Mouse (Mus musculus) ES-CJ7 (cell line): ENCODE data around the gene Recql5.

Source experiments
- DNase-seq: peaks from one replicate; pipeline ENCODE4 v3.0.0; 2011; ENCODE audit warnings: low read depth, low spot score

Recql5 gene

DNA sequence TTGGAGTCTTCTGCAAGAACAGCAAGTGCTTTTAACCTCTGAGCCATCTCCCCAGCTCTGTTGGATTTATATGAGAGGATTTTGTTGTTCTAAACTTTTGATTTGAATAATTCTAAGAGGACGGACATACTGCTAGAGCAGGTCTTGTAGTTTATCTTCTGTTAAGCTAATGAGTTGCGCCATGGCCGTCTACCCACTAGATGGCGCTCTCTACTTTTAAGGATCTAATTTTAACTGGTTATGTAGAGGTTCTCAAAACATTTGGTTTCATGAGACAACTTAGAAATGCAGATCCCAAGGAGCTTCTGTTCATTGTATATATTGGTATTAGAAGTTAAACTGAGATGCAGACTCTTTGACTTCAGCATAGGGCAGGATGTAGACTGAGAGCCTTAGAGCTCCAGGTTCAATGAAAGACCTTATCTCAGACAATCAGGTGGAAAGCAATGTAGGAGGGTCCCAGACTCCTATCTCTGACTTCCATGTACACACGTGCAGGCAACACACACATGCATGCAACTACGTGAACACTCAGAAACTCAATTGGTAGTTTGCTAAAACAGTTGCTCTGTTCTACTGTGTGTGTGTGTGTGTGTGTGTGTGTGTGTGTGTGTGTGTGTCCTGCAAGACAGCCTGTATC is 6.5 kb upstream of the Recql5 start:
- peak; percentile 68 for DNase-seq

DNA sequence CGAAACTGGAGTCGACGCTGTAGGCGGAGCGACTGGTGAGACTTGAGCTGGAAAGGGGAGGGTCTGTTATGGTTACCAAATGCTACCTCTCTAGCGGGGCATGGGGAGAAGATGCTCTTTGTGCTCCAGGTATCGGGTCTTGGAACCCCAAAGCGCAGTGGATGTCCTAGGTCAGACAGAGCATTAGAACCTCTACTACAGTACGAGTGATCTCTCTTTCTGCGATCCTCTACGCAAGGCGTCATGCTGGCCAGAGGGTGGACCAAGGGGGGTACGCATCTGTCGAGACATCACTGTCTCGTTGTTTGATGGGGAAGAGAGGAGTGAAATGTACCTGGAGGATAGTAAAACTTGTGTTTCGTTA is 452 bp upstream of the Recql5 start:
- no peak for DNase-seq

DNA sequence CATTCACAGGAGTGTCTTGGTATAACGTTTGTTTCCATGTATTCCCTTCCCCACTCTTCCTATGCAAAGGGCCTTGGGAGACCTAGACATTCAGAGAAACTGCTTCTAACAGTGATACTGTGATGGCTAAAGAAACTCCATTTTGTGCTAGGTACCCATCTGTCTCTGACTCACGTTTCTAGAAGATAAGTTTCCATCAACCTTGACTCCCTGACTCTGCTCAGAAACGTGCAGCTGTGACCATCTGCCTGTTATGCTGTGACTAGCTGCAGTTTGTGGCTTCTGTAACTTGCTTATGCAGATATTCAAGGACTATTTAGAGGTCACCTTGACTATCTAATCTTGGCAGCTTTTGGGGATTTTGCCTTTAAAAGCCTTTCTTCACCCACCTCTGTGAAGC is 2.0 kb downstream of the Recql5 start:
- DNase-seq, result no peak

DNA sequence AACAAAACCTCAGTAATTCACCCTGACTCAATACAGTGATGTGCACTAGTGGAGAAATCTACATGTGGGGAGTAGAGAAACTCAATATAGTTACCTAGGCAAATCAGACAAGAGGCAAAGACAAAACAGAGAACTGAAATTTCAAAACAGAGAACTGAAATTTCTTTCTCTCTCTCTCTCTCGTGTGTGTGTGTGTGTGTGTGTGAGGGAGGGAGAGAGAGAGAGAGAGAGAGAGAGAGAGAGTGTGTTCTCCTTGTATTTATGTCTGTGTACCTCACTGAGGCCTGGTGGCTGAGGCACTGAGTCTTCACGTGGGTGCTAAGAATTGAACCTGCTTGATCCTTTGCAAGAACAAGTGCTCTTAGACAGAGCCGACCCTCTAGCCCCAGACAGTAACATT is 3.5 kb downstream of the Recql5 start:
- DNase-seq, result no peak

DNA sequence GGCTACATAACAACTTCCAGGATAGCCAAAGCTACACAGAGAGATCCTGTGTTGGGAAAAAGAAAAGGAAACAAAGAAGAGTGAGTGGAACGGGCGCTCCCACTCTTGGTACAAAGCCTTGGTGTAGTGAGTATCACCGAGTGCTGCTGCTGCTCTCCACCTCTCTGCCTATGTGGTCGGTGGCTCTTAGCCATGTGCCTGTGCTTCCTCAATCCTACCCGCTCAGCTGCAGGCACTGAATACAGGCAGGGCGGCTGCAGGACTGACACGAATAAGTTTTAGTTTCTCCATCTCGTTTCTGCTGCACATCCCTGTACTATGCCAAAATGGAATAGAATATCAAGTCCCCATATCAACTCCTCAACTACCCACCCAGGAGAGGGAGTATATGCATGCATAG is 4.2 kb downstream of the Recql5 start:
- DNase-seq, result no peak

DNA sequence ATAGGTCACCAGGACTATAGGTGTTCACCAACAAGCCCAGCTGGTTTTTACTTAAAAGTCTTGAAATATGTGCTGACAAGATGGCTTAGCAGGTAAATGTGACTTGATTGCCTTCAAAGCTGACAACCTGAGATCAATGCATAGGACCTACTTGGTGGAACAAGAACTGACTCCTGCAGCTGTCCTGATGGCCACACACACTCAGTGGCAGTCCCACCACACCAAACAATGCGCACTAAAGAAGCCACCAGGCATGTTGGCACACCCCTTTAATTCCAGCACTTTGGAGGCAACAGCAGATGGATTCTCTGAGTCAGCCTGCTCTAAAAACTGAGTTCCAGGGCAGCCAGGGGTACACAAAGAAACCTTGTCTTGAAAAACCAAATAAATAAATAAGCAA is 11.3 kb downstream of the Recql5 start:
- no peak for DNase-seq

DNA sequence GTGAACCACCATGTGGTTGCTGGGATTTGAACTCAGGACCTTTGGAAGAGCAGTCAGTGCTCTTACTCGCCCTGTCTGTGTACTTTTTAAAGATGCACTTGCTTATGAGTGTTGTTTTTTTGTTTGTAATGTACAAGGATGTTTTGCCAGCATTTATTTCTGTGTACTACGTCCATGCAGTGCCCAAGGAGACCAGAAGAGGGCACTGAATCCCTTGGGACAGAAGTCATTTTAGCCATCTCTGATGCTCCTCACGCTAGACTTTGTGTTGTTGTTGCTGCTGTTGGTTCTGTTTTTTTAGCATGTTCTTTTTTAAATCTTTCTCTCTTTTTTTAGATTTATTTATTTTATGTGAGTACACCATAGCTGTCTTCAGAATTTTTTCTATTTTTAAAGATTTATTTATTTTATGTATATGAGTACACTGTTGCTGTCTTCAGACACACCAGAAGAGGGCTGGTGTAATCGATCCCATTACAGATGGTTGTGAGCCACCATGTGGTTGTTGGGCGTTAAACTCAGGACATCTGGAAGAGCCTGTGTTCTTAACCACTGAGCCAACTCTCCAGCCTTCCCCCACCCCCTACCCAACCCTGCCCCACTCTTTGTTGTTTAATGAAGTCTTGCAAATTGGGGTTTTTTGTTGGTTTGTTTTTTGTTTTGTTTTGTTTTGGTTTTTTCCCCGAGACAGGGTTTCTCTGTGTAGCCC is 13.0 kb downstream of the Recql5 start:
- peak; percentile 75 for DNase-seq

DNA sequence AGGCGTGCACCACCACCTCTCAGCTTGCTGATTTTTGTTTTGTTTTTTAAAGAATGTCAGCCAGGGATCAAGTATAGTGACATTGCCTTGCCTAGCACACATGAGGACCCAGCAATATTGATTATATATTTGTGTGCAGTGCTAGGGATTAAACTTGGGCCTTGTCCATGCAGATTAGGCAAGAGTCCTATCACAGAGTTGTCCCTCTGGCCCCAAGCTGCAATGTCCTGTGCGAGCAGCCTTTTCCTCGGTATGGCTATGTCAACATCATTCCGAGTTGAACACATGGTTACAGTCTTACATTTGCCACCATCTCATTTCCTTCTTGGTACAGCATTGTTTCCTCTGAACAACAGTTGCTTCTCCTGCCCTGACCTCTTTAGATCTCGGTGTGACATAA is 14.2 kb downstream of the Recql5 start:
- no peak for DNase-seq

DNA sequence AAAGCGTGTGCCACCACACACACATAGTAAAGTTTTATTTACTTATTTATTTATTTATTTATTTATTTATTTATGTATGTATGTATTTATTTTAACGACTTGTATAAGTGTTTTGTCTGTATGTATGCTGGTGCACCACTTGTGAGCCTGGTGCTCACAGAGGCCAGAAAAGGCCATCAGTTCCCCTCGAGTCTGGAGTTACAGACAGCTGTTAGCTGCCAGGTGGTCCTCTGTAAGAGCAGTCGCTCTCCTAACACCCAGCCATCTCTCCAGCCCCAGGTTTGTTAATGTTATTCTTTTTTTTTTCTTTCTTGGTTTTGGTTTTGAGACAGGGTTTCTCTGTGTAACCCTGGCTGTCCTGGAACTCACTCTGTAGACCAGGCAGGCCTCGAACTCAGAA is 14.6 kb downstream of the Recql5 start:
- DNase-seq, result no peak

DNA sequence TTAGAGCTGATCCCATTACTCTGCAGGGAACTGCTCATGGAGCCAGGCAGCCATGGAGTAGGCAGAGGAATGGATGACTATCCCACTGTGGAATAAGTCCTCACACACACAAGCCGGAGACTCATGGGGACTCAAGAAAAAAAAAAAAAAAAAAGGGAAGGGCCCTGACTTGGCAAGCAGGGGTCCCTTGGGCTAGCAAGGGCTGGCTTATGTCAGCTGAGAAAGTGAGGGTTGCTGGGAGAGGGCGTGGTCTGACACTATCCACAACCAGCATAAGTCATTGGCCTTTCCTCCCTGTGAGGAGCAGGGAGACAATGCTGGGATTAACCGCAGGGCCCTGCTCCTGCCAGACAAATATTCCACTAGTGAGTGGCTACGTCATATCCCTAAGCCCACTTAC is 16.7 kb downstream of the Recql5 start:
- DNase-seq, result no peak

DNA sequence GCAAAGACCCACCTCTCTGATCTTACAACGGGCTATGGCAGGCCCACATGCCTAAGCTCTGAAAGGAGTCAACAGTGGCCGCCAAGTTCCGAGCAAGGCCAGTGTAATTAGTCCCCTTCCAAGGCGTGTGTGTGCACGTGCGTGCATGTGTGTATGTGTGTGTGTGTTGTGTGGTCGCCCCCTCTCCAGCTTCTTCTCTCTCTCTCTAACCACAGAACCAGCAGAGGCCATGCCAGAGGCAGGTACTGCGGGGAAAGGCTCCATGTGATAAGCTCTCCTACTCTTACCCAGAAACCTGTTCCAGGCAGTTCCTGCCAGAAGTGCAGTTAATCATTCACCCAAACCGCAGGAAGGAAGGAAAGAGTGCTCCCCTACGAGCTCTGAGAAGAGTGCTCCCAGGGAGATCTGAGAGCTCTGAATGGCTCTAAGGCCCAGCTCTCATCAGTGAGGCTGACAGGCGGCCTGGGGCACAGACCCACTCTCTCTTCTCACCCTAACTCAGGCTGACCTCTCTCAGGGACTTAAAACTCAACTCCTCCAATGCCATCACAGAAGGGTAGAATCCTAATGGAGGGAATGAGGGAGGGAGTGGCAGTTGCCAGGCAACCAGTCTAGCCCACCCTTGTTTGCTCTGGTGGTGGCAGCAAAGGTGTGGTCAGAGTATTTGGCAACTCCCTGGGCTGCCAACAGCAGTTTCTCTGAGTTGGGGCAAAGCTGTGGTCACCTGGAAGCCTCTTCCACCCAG is 21.5 kb downstream of the Recql5 start, which contains the start of gene Smim6:
TSS of gene Smim6 (plus strand) at position 386 of the 745 bp plus-strand sequence.
- no peak for DNase-seq

DNA sequence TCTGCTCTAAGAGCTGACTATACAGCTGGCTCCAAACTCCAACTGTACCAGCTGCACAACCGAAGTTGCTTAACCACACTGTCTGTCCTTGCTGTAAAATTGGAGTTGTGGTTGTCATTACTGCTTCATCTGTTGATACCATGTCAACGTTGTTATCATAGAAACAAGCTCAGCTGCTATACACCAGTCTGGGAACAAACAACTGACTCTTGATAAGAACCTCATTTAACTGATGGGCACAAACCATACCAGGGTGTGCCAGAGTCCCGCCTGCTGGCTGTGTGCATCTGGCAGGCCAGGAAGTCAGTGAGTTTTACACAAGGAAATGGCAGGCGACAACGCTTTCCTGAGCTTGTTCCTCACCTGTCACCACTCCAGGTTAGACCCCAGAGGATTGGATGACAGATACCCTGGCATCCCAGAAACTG is 22.1 kb downstream of the Recql5 start:
- DNase-seq, result no peak

DNA sequence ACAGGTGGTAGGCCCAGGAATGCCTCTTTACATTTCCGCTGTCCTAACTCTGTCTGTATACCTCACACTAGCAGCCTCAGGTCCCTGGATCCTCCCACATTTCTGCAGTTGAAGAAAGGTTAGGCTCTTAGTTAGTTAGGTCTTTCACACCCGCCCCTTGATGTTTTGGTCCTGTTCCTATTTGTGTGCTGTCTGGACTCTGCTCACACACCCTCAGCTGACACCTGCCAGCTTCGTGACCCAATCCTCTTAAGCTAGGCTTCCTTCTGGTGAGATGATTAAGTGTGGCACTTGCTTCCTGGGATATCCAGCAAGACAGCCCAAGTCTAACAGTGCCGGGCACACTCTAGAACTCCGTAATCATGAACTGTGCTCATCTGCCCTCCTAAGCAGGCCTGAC is 26.8 kb downstream of the Recql5 start:
- no peak for DNase-seq

DNA sequence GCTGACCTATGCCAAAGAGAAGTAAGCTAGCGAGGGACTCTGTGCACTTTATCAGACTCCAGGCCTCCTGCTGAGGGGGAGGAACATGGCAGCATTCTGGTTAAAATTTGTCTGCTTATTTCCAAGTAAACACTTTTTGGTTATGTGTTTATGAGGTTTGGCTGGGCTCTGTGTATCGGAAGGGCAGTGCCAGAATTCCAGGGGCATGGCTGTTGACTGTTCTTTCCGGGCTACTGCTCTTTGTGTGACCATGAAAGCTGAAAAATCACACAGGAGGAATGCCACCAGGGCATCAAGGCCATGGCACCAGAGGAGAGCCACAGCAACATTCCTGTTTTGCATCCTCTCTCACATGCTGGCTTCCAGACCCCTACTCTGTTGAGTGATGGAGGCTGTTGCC is 27.2 kb downstream of the Recql5 start:
- DNase-seq, result no peak

DNA sequence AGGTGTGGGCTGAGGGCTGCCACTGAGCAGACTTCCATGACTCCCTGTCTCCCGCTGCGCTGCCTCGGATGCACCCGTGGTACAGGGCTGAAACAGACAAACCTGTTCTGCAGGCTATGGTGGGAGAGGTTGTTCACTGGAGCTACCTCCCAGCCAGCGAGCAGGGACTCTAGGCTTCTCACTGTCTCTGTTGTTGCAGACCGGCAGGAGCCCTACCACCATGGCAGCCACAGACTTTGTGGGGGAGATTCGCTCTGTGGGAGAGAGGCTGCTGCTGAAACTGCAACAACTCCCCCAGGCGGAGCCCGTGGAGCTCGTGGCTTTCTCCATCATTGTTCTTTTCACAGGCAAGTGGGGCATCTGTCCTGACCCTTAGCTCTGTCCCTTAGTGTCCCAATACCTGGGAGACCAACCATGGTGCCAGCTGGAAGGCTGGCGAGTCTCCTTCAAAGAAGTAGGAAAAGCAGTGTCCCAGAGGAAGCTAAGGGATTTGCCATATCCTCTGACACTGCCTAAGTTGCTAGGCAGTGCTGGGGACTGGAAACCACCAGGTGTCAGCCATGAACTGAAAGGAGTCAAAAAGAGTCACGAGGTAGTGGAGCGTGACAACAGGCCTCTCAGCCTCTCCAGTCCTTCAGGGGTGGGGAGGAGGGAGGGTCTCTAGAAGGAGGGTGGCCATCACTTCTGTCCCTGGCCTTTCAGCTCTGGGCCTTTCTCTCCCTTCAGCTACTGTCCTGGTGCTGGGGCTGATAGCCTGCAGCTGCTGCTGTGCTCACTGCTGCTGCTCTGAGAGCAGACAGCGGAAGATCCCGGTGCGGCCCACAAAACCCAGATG is 28.1 kb downstream of the Recql5 start:
- DNase-seq, result no peak

DNA sequence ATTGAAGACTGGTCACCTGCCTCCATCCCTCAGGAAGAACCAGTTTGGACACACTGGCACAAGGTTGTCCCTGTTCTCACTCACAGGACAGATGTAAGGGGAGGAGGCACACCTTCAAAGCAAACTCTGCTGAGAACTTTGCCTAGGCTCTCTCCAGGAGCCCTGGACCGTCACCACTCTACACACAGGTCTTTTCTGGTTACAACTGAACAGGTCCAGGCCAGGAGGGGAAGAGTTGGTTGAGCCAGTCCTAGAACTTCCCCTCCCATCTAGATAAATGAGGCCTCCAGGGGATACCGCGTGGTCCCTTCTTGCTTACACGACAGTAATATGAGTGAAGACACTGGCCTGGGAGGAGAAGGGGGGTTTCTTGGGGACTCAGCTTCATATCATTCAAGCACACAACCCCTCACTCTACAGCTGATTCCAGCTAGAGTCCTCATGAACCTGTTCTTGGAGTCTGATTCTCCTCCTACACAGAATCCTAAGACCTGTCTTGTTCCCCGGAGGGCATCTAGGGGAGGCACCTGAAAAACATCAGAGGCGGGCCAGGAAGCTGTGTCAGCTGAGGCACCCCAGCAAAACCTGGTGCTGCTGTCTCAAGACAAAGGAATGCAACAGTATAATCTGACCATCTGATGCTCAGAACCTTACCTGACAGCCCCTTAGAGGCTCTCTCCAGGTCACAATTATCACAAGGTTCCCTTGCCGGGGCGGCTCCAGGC is 28.9 kb downstream of the Recql5 start:
- DNase-seq, result no peak

DNA sequence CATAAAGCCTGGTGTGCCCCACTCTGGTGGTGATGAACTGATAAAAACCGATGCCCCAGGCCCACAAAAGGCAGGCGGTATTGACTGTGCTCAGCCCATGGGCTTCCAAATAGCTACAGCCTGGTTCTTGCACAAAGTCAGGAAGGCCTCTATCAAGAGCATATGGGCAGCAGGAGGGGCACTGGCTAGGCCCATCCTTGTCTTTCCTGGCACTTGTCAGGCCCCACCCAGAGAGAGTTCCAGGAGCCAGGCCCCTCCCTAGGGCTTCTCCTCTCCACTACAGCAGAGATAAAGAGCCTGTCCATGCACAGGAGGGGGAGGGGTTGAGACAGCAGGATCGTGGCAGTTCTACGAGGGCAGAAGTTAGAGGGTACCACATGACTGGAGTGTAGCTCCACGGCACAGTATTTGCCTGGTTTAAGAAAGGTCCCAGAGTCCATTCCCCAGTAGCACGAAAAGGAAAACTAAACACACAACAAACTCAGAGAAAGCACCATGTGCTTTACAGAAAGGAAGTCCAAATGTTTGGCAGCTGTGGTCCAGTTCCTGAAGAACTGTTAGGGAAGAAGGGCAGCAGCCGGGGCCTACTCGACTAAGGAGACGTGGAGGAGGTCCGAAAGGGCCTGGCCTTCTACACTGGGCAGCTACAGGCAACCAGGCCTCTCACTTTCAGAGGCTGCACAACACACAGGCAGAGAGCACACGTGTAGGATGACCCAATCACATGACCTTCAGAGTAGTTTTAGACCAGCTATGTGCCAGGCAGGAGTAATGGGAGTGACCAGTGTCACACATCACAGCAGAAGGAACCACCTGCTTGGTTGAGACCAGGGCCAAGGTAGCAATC is 29.7 kb downstream of the Recql5 start:
- no peak for DNase-seq

DNA sequence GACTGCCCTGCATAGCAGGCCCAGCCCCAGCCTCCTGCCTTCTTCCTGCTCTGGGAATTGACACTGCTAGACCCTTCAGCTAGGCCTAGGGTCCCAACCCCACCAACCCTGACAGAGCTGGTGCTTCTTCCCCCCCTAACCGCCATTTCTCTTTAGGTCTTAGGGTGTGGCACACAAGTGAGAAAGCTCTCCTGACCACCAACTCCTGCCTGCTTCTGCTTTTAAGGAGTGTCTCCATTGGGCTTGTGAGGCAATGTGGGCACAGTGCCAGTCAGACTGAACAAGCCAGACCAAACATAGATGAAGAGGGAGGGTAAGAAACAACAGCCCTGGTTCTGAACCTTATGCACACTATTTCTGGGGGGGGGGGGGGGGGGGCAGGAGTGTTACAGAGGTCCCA is 30.4 kb downstream of the Recql5 start:
- DNase-seq, result no peak

DNA sequence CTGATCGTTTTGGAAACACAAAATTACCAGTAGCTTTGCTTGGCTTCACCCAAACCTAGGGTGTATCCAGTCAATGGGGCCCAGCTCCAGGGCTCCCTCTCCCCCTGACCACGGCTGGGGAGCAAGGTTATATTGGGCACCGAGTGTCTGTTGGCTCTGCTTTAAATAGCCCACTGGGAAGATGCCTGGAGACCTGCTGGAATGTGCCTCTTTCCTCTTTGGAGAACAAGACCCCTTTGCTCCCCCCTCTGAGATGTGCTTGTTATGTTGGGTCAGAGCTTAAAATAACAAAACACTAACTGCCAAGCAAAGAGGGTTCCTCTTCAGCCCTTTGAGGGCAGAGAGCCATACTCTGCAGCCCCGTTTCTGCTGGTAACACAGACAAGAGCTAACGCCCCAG is 31.1 kb downstream of the Recql5 start:
- no peak for DNase-seq
